Mouse (Mus musculus) heart, postnatal 0 days (tissue): Measurements from ENCODE around the gene Sox1. TPM values are rescaled to one million over a fixed set of nuclear protein-coding genes. Genes with fewer than 3 reads are reported as not detected.

Source experiments
- ATAC-seq: fragments of 200-750 bp; cut with Nextera tagmentation; 2 replicates; pipeline ENCODE4 v1.8.0; 2017; ENCODE audit warnings: low read depth, moderate number of reproducible peaks, moderate library complexity; ENCODE audit not compliant: insufficient read depth
- DNase-seq: peaks from one replicate; pipeline ENCODE4 v3.0.0-alpha.2; 2016; ENCODE audit warnings: low spot score
- H3K27ac ChIP-seq: fragments of 300-500 bp; sonication (generic); 2 replicates; pipeline ENCODE4 v1.5.1; 2014; ENCODE audit warnings: low read depth, mild to moderate bottlenecking
- H3K27me3 ChIP-seq: fragments of 300-500 bp; sonication (generic); 2 replicates; pipeline ENCODE4 v1.6.1; 2014; ENCODE audit warnings: low read length, mixed read lengths; ENCODE audit not compliant: control insufficient read depth, insufficient read depth
- H3K36me3 ChIP-seq: fragments of 300-500 bp; sonication (generic); replicated peaks from 2 replicates; pipeline ENCODE4 v1.6.1; 2014; ENCODE audit warnings: low read length, mixed read lengths; ENCODE audit not compliant: control insufficient read depth, insufficient read depth
- H3K4me1 ChIP-seq: fragments of 300-500 bp; sonication (generic); 2 replicates; pipeline ENCODE4 v1.6.1; 2014; ENCODE audit warnings: antibody characterized with exemption; ENCODE audit not compliant: control insufficient read depth, insufficient read depth
- H3K4me2 ChIP-seq: fragments of 300-500 bp; sonication (generic); 2 replicates; pipeline ENCODE4 v1.6.1; 2014; ENCODE audit warnings: low read depth, mild to moderate bottlenecking, low read length, moderate library complexity
- H3K4me3 ChIP-seq: fragments of 300-500 bp; sonication (generic); 2 replicates; pipeline ENCODE4 v1.5.1; 2014; ENCODE audit warnings: low read depth, low read length
- H3K9ac ChIP-seq: fragments of 300-500 bp; sonication (generic); replicated peaks from 2 replicates; pipeline ENCODE4 v1.6.1; 2014; ENCODE audit warnings: low read depth, low read length, mixed read lengths
- H3K9me3 ChIP-seq: fragments of 300-500 bp; sonication (generic); replicated peaks from 2 replicates; pipeline ENCODE4 v1.6.1; 2016; ENCODE audit warnings: low read length; ENCODE audit not compliant: control insufficient read depth
- CTCF ChIP-seq: IDR thresholded peaks from 2 replicates; pipeline ENCODE4 v1.5.1; 2016; ENCODE audit warnings: antibody characterized with exemption, control low read depth, low read depth
- EP300 ChIP-seq: IDR thresholded peaks from 2 replicates; pipeline ENCODE4 v1.6.1; 2016; ENCODE audit warnings: antibody characterized with exemption, low read depth
- WGBS: fragments of 180-500 bp; shearing (Covaris S2); extraction: QIAGEN DNeasy Blood & Tissue Kit; methylation state at CpG from one replicate; pipeline ENCODE4 v1.1.7; 2014; 5-methylcytosine and 5-hydroxymethylcytosine counted together
- polyA plus RNA-seq: library from polyadenylated mRNA; unstranded; fragments of >200 nt; fragmentation: Nextera tagmentation; extraction: Ambion mirVana; gene quantifications from 2 replicates; pipeline ENCODE4 v1.2.1, GENCODE M21; 2015
- total RNA-seq: library from RNA; depleted of rRNA; stranded (reverse); fragments of >200 nt; gene quantifications from 2 replicates; pipeline ENCODE4 v1.2.3, GENCODE M21; 2014; ENCODE audit warnings: low replicate concordance

Sox1 gene
- total and polyA plus RNA-seq, 2 experiments from 2014 or later = not detected

DNA sequence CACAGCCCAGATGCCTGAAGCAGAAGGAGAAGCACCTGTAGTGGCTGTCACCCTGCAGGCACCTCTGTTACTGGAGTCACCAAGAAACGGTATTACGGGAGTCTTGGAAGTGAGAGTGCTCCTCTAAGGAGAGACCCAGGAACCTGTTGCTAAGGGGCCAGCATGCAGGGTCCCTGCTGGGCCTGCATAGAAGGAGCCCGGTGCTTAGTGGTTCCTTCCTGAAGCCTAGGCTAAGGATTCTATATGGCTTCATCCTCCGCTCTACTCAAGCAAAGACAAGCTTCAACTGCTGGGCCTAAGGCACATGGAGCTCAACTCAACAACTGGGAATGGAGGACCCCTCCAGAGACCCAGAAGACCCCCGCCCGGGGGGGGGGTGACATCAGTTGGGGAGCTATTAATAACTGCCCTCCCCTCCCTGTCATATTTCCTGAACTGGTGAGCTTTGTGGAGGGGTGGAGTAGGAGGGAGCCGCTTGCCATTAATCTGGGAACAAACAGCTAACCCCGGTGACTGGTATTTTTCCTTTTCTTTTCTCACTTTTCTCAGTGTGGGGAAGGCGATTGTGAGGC, 34.6 kb downstream of the Sox1 start:
- Histone ChIP-seq H3K4me2 (no peak overlapping the region), H3K27ac (no peak overlapping the region), H3K36me3 (no peaks in the 10 kb centered on the region), H3K9me3 (no peaks in the 10 kb centered on the region), H3K4me1 (no peaks in the 10 kb centered on the region), H3K4me3 (no peak overlapping the region), H3K27me3 (peaks cover 97% of the 10 kb centered on the region), H3K9ac (no peak overlapping the region)
- DNase-seq = no peak
- 14% methylated on average over 9 of the region's 9 CpGs for WGBS
- TF ChIP-seq CTCF (no peak), EP300 (no peak)
- ATAC-seq = no peak

DNA sequence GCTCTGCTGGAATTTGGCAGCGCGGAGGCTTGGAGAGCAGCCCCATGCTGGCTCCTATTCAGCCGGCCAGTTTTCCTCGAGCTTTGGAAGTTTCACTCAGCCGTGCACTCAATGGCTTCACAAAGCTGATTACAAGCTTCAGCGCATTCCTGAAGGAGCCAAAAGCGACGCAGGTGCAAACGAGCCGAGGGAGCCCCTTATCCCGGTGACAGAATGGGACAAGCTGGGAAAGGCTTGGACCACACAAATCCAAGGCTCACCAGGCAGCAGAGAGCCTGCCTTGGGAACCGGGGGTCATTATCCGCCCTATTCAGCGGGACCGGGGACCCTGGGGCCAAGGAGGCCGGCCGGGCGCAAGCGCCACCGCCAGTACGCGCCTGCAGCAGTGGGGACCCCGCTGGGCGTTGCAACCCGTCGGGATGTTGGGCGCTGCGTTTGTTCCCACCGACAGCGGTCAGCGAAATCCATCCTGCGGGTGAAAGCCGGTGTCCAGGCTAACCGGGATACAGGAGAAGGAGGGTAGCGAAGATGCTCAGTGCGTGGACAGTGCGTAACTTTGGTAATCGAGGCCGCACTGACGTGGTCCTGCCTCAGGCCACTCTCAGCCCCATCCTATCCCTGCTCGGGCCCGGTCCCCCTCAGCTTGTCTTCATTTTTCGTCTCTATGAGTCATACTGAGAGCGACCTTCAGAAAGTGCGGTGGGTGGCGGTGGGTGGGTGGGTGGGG, 35.2 kb downstream of the Sox1 start:
- Histone ChIP-seq H3K27me3 (peaks cover 92% of the 10 kb centered on the region), H3K4me3 (0 out of 2 replicates have a peak overlapping the region, but pooled peaks have one; percentile 0), H3K9me3 (no peaks in the 10 kb centered on the region), H3K4me1 (no peaks in the 10 kb centered on the region), H3K36me3 (no peaks in the 10 kb centered on the region), H3K4me2 (no peak overlapping the region), H3K9ac (no peak overlapping the region), H3K27ac (no peak overlapping the region)
- 2% methylated on average over 44 of the region's 46 CpGs for WGBS
- DNase-seq = no peak
- TF ChIP-seq EP300 = no peak
- no peak for ATAC-seq

GRCm38 (mm10) chr8:12430900-12431737, 36.0 kb downstream of the Sox1 start:
- Histone ChIP-seq H3K27me3 (peaks cover 93% of the 10 kb centered on the region), H3K36me3 (no peaks in the 10 kb centered on the region), H3K9ac (no peak overlapping the region), H3K9me3 (no peaks in the 10 kb centered on the region), H3K27ac (no peak overlapping the region), H3K4me2 (no peak overlapping the region), H3K4me1 (no peaks in the 10 kb centered on the region), H3K4me3 (peak overlapping the region; percentile 20)
- DNase-seq (no peak), ATAC-seq (no peak; the same call in 1 of the 2 replicates)
- WGBS = 2% methylated on average over 44 of the region's 51 CpGs
- no peak for TF ChIP-seq CTCF
- no peak for TF ChIP-seq EP300

GRCm38 (mm10) chr8:12431738-12432055, 36.6 kb downstream of the Sox1 start:
- TF ChIP-seq EP300 (no peak), CTCF (no peak)

DNA sequence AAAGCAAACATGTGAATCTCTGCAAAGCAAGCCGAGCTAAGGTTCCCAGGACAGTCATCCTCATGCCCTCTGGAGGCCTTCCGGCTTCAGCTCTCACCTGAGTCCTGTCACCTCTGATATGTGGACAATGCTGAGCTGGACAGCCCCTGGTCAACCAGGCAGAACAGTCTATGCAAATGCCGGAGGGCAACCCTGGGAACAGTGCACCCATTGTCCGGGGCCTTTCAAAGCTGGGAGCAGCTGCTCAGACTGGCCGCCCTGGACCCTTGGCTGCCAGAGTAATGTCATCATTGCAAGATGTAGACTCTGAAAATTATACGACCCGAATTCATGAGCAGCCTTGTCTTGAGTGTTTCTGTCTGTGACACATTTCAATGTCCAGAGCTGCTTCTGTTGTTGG, 37.5 kb downstream of the Sox1 start:
- H3K27ac ChIP-seq = no peak overlapping the region
- no peak overlapping the region for H3K9ac ChIP-seq
- ATAC-seq (no peak), DNase-seq (no peak)
- peaks cover 85% of the 10 kb centered on the region for H3K27me3 ChIP-seq
- H3K4me3 ChIP-seq = no peak overlapping the region
- no peaks in the 10 kb centered on the region for H3K4me1 ChIP-seq
- no peaks in the 10 kb centered on the region for H3K36me3 ChIP-seq
- H3K4me2 ChIP-seq = no peak overlapping the region
- 55% methylated on average over 7 of the region's 7 CpGs for WGBS
- TF ChIP-seq CTCF (no peak), EP300 (no peak)
- H3K9me3 ChIP-seq = no peaks in the 10 kb centered on the region

More at GRCm38 (mm10) chr8:12431738-12432055, 36.6 kb downstream of the Sox1 start:
- no peak for DNase-seq
- no peaks in the 10 kb centered on the region for H3K9me3 ChIP-seq
- no peaks in the 10 kb centered on the region for H3K4me1 ChIP-seq
- H3K36me3 ChIP-seq = no peaks in the 10 kb centered on the region
- H3K27ac ChIP-seq = no peak overlapping the region
- no peak overlapping the region for H3K4me3 ChIP-seq
- no peak overlapping the region for H3K4me2 ChIP-seq
- no peak for ATAC-seq
- peaks cover 88% of the 10 kb centered on the region for H3K27me3 ChIP-seq
- 52% methylated on average over 6 of the region's 6 CpGs for WGBS
- H3K9ac ChIP-seq = no peak overlapping the region
